Mouse (Mus musculus) lung, adult 2 months (tissue): ENCODE measurements around the gene Tcam1.

ENCODE experiments used
- CTCF ChIP-seq: fragments of 200-500 bp; IDR thresholded peaks from 2 replicates; pipeline ENCODE4 v1.5.1; 2011; ENCODE audit warnings: mild to moderate bottlenecking, low read length, control low read depth; ENCODE audit not compliant: insufficient read depth
- POLR2A ChIP-seq: fragments of 200-500 bp; IDR thresholded peaks from 2 replicates; pipeline ENCODE4 v1.6.1; 2011; ENCODE audit warnings: low read depth, mild to moderate bottlenecking, control low read depth, low read length, borderline replicate concordance; ENCODE audit errors: extremely low read depth

GRCm38 (mm10) chr11:106318406-106319366, 42.2 kb downstream of the Tcam1 start:
- no peak; the same call in 1 of the 2 replicates for TF ChIP-seq POLR2A
- no peak for TF ChIP-seq CTCF
